Mouse (Mus musculus) erythroblast, embryonic 14.5 days (primary cell): ENCODE measurements around the gene Garnl3.

Experiments used
- GATA1 ChIP-seq: IDR thresholded peaks from 2 replicates; pipeline ENCODE4 v1.6.1; 2012; ENCODE audit warnings: low read length, inconsistent platforms, mixed read lengths
- TAL1 ChIP-seq: IDR thresholded peaks from 3 replicates; pipeline ENCODE4 v1.6.1; 2012; ENCODE audit warnings: low read length, inconsistent platforms, mixed read lengths

- TF ChIP-seq TAL1, result no peak
- TF ChIP-seq GATA1, result no peak
Observed at GRCm38 (mm10) chr2:33165710-33166374, 34.4 kb upstream of the Garnl3 start.
